Mouse (Mus musculus): ENCODE data around the gene Gm49366.

DNA sequence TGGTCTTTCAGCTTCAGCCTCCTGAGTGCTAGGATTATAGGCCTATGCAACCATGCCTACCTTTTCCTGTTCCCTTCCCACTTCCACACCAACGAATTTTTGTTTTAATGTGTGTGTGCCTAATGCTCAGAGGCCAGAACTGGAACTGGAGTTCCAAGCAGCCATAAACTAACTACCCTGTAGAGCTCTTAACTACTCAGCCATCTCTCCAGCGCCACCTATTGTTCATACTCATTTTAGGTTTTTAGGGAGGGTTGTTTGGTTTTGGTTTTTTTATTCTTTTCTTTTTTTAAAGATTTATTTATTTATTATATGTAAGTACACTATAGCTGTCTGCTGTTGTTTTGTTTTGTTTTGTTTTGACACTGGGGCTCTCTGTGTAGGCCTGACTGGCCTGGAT, 22.2 kb downstream of the Gm49366 start:
- TF ChIP-seq CTCF (IDR thresholded peaks at IDR 0.05; ENCODE audit: control insufficient read depth, insufficient read depth, insufficient replicate concordance, low read depth, low read length) (no peak), POLR2A (IDR thresholded peaks at IDR 0.05; ENCODE audit: control insufficient read depth, low read depth, low read length) (no peak)
